Mouse (Mus musculus): ENCODE results near the gene Bpi.

DNA sequence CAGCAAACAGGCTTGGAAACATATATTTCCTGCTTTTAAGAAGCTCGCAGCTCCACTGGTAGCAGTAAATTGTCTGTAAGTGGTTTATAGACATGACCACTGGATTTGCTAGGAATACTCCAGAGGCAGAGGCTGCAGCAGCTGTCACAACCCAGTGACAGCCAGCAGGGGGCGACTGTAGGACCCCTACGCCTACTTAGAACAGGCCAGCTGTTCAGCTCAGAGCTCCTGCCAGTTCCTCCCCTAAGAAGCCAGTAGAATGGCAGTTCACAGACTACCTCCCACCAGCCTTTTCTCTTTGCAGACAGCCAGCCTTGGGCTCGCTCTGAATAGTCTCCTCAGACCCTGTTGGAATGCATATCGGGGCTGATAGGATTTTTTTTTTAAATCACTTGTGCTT, 59.1 kb downstream of the Bpi start:
- TF ChIP-seq EP300 (IDR thresholded peaks at IDR 0.05) = no peak
- peak; percentile 77 for TF ChIP-seq CTCF (IDR thresholded peaks at IDR 0.05)

All from lung, postnatal 0 days (tissue).